Mouse (Mus musculus): Measurements from ENCODE around the gene Arhgap24. TPM values are rescaled to one million over a fixed set of nuclear protein-coding genes. Genes with fewer than 3 reads are reported as not detected.

The Arhgap24 gene
- total and polyA plus RNA-seq, 2 experiments = 4.6 to 6.9 TPM

DNA sequence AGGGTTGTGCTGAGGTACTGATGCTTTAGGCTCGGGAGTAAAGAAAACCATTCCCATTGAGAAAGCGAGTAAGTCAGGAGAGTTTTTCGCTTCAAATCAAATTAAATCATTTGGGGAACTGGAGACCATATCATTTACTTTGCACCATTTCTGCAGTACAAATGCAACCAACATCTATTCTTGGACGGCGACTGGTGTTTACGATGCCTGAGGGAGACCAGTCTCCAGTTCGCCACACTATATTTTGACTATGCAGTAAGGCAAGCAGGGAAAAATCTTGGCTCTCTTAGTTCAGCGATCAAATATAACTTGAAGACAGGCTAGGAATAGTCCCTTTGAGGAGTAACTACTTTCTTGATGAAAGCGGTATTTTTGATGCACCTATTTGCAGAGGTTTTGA is 11.0 kb downstream of the Arhgap24 start:
- H3K27ac ChIP-seq (replicated peaks; ENCODE audit: insufficient read depth, low read depth, low read length) = no peak overlapping the region
- WGBS = 91% methylated on average over 9 of the region's 9 CpGs
- TF ChIP-seq CTCF (IDR thresholded peaks at IDR 0.05; ENCODE audit: low read depth, low read length) (no peak), POLR2A (IDR thresholded peaks at IDR 0.05; ENCODE audit: extremely low read depth, insufficient read depth, low read length) (no peak)
- DNase-seq (ENCODE audit: extremely low read depth, low read depth, low spot score) = no peak
- no peak overlapping the region for H3K9ac ChIP-seq (ENCODE audit: low read depth, low read length)
- no peaks in the 10 kb centered on the region for H3K4me1 ChIP-seq (ENCODE audit: control insufficient read depth, insufficient read depth, low read length)
- H3K4me3 ChIP-seq (ENCODE audit: insufficient read depth, low read depth, low read length) = no peak overlapping the region
- no peaks in the 10 kb centered on the region for H3K27me3 ChIP-seq (ENCODE audit: control insufficient read depth, insufficient read depth, low read length)
- H3K36me3 ChIP-seq (ENCODE audit: control insufficient read depth, insufficient read depth, low read length) = no peaks in the 10 kb centered on the region
- no peaks in the 10 kb centered on the region; the same call in 1 of the 2 replicates for H3K79me2 ChIP-seq (ENCODE audit: control insufficient read depth, insufficient read depth, low read length)

- WGBS = 70% methylated on average over 6 of the region's 6 CpGs
- H3K79me2 ChIP-seq (ENCODE audit: control insufficient read depth, insufficient read depth, low read length) = no peaks in the 10 kb centered on the region
- H3K9ac ChIP-seq (ENCODE audit: low read depth, low read length) = no peak overlapping the region
- no peaks in the 10 kb centered on the region for H3K36me3 ChIP-seq (ENCODE audit: control insufficient read depth, insufficient read depth, low read length)
- no peak overlapping the region for H3K4me3 ChIP-seq (ENCODE audit: insufficient read depth, low read depth, low read length)
- TF ChIP-seq CTCF (IDR thresholded peaks at IDR 0.05; ENCODE audit: low read depth, low read length) (no peak), POLR2A (IDR thresholded peaks at IDR 0.05; ENCODE audit: extremely low read depth, insufficient read depth, low read length) (no peak)
- DNase-seq (ENCODE audit: extremely low read depth, low read depth, low spot score) = no peak
- H3K4me1 ChIP-seq (ENCODE audit: control insufficient read depth, insufficient read depth, low read length) = no peaks in the 10 kb centered on the region
- H3K27ac ChIP-seq (replicated peaks; ENCODE audit: insufficient read depth, low read depth, low read length) = no peak overlapping the region
- H3K27me3 ChIP-seq (ENCODE audit: control insufficient read depth, insufficient read depth, low read length) = no peaks in the 10 kb centered on the region
These were observed 13.6 kb downstream of the Arhgap24 start for GRCm38 (mm10) chr5:102494827-102495226.

- Histone ChIP-seq H3K27ac (replicated peaks; ENCODE audit: insufficient read depth, low read depth, low read length) (no peak overlapping the region), H3K27me3 (ENCODE audit: control insufficient read depth, insufficient read depth, low read length) (no peaks in the 10 kb centered on the region), H3K4me1 (ENCODE audit: control insufficient read depth, insufficient read depth, low read length) (0 out of 2 replicates have a peak, but pooled peaks cover 2% of the 10 kb centered on the region), H3K79me2 (ENCODE audit: control insufficient read depth, insufficient read depth, low read length) (0 out of 2 replicates have a peak, but pooled peaks cover 3% of the 10 kb centered on the region), H3K4me3 (ENCODE audit: insufficient read depth, low read depth, low read length) (no peak overlapping the region), H3K9ac (ENCODE audit: low read depth, low read length) (no peak overlapping the region), H3K36me3 (ENCODE audit: control insufficient read depth, insufficient read depth, low read length) (no peaks in the 10 kb centered on the region)
- no peak for DNase-seq (ENCODE audit: extremely low read depth, low read depth, low spot score)
- TF ChIP-seq POLR2A (IDR thresholded peaks at IDR 0.05; ENCODE audit: extremely low read depth, insufficient read depth, low read length) (no peak), CTCF (IDR thresholded peaks at IDR 0.05; ENCODE audit: low read depth, low read length) (no peak)
- WGBS = 75% methylated on average over 3 of the region's 3 CpGs
These were observed 16.0 kb downstream of the Arhgap24 start for GRCm38 (mm10) chr5:102497205-102497604.

DNA sequence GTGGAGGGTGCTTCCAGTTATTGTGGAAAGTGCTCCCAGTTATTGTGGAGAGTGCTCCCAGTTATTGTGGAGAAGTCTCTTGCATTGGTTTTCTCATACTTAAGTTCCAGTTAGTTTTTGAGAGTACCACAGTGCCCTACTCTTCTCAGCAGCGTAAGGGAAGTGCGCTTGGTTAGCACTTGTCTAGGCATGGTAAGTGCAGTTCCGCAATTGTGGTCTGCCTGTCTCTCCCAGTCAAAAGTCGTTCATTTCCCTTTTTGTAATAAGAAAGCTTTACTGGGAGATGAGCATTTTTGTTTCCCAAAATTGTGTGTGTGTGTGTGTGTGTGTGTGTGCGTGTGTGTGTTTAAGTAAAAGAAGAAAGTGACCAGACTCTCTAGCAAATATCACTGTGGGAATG is 17.6 kb downstream of the Arhgap24 start:
- H3K36me3 ChIP-seq (ENCODE audit: control insufficient read depth, insufficient read depth, low read length) = no peaks in the 10 kb centered on the region
- H3K27ac ChIP-seq (replicated peaks; ENCODE audit: insufficient read depth, low read depth, low read length) = no peak overlapping the region
- WGBS = 77% methylated on average over 5 of the region's 5 CpGs
- H3K79me2 ChIP-seq (ENCODE audit: control insufficient read depth, insufficient read depth, low read length) = 0 out of 2 replicates have a peak, but pooled peaks cover 3% of the 10 kb centered on the region
- TF ChIP-seq POLR2A (IDR thresholded peaks at IDR 0.05; ENCODE audit: extremely low read depth, insufficient read depth, low read length) = no peak
- no peak for TF ChIP-seq CTCF (IDR thresholded peaks at IDR 0.05; ENCODE audit: low read depth, low read length)
- no peak overlapping the region for H3K4me3 ChIP-seq (ENCODE audit: insufficient read depth, low read depth, low read length)
- DNase-seq (ENCODE audit: extremely low read depth, low read depth, low spot score) = peak; percentile 41
- H3K4me1 ChIP-seq (ENCODE audit: control insufficient read depth, insufficient read depth, low read length) = 0 out of 2 replicates have a peak, but pooled peaks cover 2% of the 10 kb centered on the region
- no peaks in the 10 kb centered on the region for H3K27me3 ChIP-seq (ENCODE audit: control insufficient read depth, insufficient read depth, low read length)
- no peak overlapping the region for H3K9ac ChIP-seq (ENCODE audit: low read depth, low read length)

- peak; percentile 38 for DNase-seq (ENCODE audit: extremely low read depth, low read depth, low spot score)
- Histone ChIP-seq H3K27me3 (ENCODE audit: control insufficient read depth, insufficient read depth, low read length) (no peaks in the 10 kb centered on the region), H3K4me3 (ENCODE audit: insufficient read depth, low read depth, low read length) (no peak overlapping the region), H3K9ac (ENCODE audit: low read depth, low read length) (no peak overlapping the region), H3K36me3 (ENCODE audit: control insufficient read depth, insufficient read depth, low read length) (no peaks in the 10 kb centered on the region), H3K27ac (replicated peaks; ENCODE audit: insufficient read depth, low read depth, low read length) (no peak overlapping the region), H3K79me2 (ENCODE audit: control insufficient read depth, insufficient read depth, low read length) (0 out of 2 replicates have a peak, but pooled peaks cover 3% of the 10 kb centered on the region), H3K4me1 (ENCODE audit: control insufficient read depth, insufficient read depth, low read length) (peaks cover 2% of the 10 kb centered on the region; the same call in 1 of the 2 replicates)
- WGBS = 60% methylated on average over 2 of the region's 2 CpGs
- no peak for TF ChIP-seq POLR2A (IDR thresholded peaks at IDR 0.05; ENCODE audit: extremely low read depth, insufficient read depth, low read length)
- TF ChIP-seq CTCF (IDR thresholded peaks at IDR 0.05; ENCODE audit: low read depth, low read length) = no peak
These were observed 21.1 kb downstream of the Arhgap24 start for GRCm38 (mm10) chr5:102502333-102502732.

GRCm38 (mm10) chr5:102503066-102503465 is 21.9 kb downstream of the Arhgap24 start:
- H3K79me2 ChIP-seq (ENCODE audit: control insufficient read depth, insufficient read depth, low read length) = 0 out of 2 replicates have a peak, but pooled peaks cover 3% of the 10 kb centered on the region
- WGBS = 60% methylated on average over 3 of the region's 3 CpGs
- H3K9ac ChIP-seq (ENCODE audit: low read depth, low read length) = no peak overlapping the region
- no peak overlapping the region for H3K4me3 ChIP-seq (ENCODE audit: insufficient read depth, low read depth, low read length)
- H3K27ac ChIP-seq (replicated peaks; ENCODE audit: insufficient read depth, low read depth, low read length) = no peak overlapping the region
- TF ChIP-seq POLR2A (IDR thresholded peaks at IDR 0.05; ENCODE audit: extremely low read depth, insufficient read depth, low read length) = no peak
- TF ChIP-seq CTCF (IDR thresholded peaks at IDR 0.05; ENCODE audit: low read depth, low read length) = no peak
- H3K4me1 ChIP-seq (ENCODE audit: control insufficient read depth, insufficient read depth, low read length) = peaks cover 2% of the 10 kb centered on the region; the same call in 1 of the 2 replicates
- DNase-seq (ENCODE audit: extremely low read depth, low read depth, low spot score) = no peak
- no peaks in the 10 kb centered on the region for H3K27me3 ChIP-seq (ENCODE audit: control insufficient read depth, insufficient read depth, low read length)
- no peaks in the 10 kb centered on the region for H3K36me3 ChIP-seq (ENCODE audit: control insufficient read depth, insufficient read depth, low read length)
